Mouse (Mus musculus): ENCODE measurements around the gene Acsm2.

DNA sequence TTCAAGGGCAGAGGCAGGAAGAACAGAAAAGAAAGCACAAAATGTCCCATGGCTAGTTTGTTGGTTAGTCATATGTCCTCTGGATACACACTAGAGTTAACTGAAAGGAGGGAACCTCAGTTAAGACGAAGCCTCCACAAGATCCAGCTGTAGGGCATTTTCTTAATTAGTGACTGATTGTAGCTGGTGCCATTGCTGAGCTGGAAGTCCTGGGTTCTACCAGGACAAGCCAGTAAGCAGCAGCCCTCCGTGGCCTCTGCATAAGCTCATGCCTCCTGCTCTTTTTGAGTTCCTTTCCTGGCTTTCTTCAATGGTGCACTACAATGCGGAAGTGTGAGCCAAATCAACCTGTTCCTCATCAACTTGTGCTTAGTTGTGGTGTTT, 6.3 kb downstream of the Acsm2 start:
- TF ChIP-seq POLR2A (IDR thresholded peaks at IDR 0.05; ENCODE audit: control insufficient read depth, low read depth, low read length) (no peak), CTCF (IDR thresholded peaks at IDR 0.05; ENCODE audit: control insufficient read depth, insufficient read depth, insufficient replicate concordance, low read depth, low read length) (no peak)

All from testis, adult 2 months (tissue).